Mouse (Mus musculus) midbrain, embryonic 14.5 days (tissue): ENCODE measurements around the gene Tmem88. TPM values are rescaled to one million over a fixed set of nuclear protein-coding genes. Genes with fewer than 3 reads are reported as not detected.
A peak's percentile ranks its signal among the peaks of the same experiment; 100 is the strongest.

ENCODE experiments used
- ATAC-seq: fragments of 200-750 bp; cut with Nextera tagmentation; 2 replicates; pipeline ENCODE4 v1.8.0; 2017; ENCODE audit warnings: moderate number of reproducible peaks, moderate library complexity; ENCODE audit not compliant: low FRiP score, low TSS enrichment
- DNase-seq: peaks from one replicate; pipeline ENCODE4 v3.0.0-alpha.2; 2015
- H3K27ac ChIP-seq: fragments of 300-500 bp; sonication (generic); replicated peaks from 2 replicates; pipeline ENCODE4 v1.5.1; 2014; ENCODE audit warnings: mild to moderate bottlenecking, low read depth, low read length, moderate library complexity
- H3K27me3 ChIP-seq: fragments of 300-500 bp; sonication (generic); 2 replicates; pipeline ENCODE4 v1.6.1; 2014; ENCODE audit warnings: low read length, control low read depth, mixed read lengths; ENCODE audit not compliant: control insufficient read depth, insufficient read depth
- H3K36me3 ChIP-seq: fragments of 300-500 bp; sonication (generic); 2 replicates; pipeline ENCODE4 v1.6.1; 2014; ENCODE audit warnings: low read length, control low read depth; ENCODE audit not compliant: control insufficient read depth, insufficient read depth
- H3K4me1 ChIP-seq: fragments of 300-500 bp; sonication (generic); 2 replicates; pipeline ENCODE4 v1.6.1; 2014; ENCODE audit warnings: mild to moderate bottlenecking, antibody characterized with exemption, low read length, control low read depth; ENCODE audit not compliant: control insufficient read depth, insufficient read depth
- H3K4me2 ChIP-seq: fragments of 300-500 bp; sonication (generic); 2 replicates; pipeline ENCODE4 v1.6.1; 2014; ENCODE audit warnings: mild to moderate bottlenecking, low read length, moderate library complexity
- H3K4me3 ChIP-seq: fragments of 300-500 bp; sonication (generic); replicated peaks from 2 replicates; pipeline ENCODE4 v1.5.1; 2014; ENCODE audit warnings: low read depth, low read length
- H3K9ac ChIP-seq: fragments of 300-500 bp; sonication (generic); replicated peaks from 2 replicates; pipeline ENCODE4 v1.6.1; 2014; ENCODE audit warnings: mild to moderate bottlenecking, low read length, moderate library complexity
- H3K9me3 ChIP-seq: fragments of 300-500 bp; sonication (generic); 2 replicates; pipeline ENCODE4 v1.6.1; 2016; ENCODE audit warnings: low read length, control low read depth, mixed read lengths; ENCODE audit not compliant: control insufficient read depth
- WGBS: fragments of 180-500 bp; shearing (Covaris S2); extraction: QIAGEN DNeasy Blood & Tissue Kit; methylation state at CpG from one replicate; pipeline ENCODE4 v1.1.7; 2014; 5-methylcytosine and 5-hydroxymethylcytosine counted together
- polyA plus RNA-seq: library from polyadenylated mRNA; unstranded; fragments of >200 nt; fragmentation: Nextera tagmentation; extraction: Ambion mirVana; gene quantifications from 2 replicates; pipeline ENCODE4 v1.2.1, GENCODE M21; 2014

The Tmem88 gene
- polyA plus RNA-seq, 1 experiment from 2014 or later: 4.9 TPM

- Histone ChIP-seq H3K27ac (peak within 1 kb of the TSS; percentile 100), H3K4me3 (peak within 1 kb of the TSS; percentile 62), H3K36me3 (peaks cover 16% of the 10 kb centered on the region), H3K9ac (peak within 1 kb of the TSS; percentile 92), H3K9me3 (no peaks in the 10 kb centered on the region), H3K4me2 (peak within 1 kb of the TSS; percentile 99), H3K4me1 (peaks cover 56% of the 10 kb centered on the region), H3K27me3 (no peaks in the 10 kb centered on the region)
- ATAC-seq (no peak), DNase-seq (peak; percentile 84)
- 36% methylated on average over 12 of the region's 12 CpGs for WGBS
These were observed 15.5 kb upstream of the Tmem88 start, which contains the start of gene Kdm6b for GRCm38 (mm10) chr11:69413221-69414181. Gene Kdm6b, minus strand, starts transcription at chr11:69413675.

DNA sequence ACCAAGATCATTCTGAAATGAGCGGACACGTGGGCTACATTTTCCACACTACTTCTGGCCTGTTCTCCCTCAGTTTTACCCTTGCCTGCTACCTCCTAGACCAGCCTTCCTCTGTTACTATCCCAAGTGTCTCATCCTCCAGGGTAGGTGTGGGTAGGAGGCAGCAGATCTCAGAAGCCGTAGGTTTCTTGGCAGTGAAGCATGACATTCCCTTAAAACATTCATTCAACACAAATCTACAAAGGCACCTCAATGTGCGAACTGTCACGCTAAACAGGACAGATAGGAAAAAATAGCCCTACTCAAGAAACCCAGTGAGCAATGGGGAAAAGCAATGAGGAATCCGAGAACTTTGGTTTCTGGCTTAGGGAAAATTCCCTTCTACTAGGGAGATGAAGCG lies 14.5 kb upstream of the Tmem88 start:
- Histone ChIP-seq H3K36me3 (peaks cover 24% of the 10 kb centered on the region), H3K27me3 (no peaks in the 10 kb centered on the region), H3K27ac (peak overlapping the region; percentile 100), H3K9ac (peak overlapping the region; percentile 85; the same call in 1 of the 2 replicates), H3K4me2 (peak overlapping the region; percentile 99), H3K4me3 (peak overlapping the region; percentile 62), H3K9me3 (no peaks in the 10 kb centered on the region), H3K4me1 (peaks cover 60% of the 10 kb centered on the region)
- WGBS: 58% methylated on average over 7 of the region's 7 CpGs
- no peak for DNase-seq
- ATAC-seq: no peak

DNA sequence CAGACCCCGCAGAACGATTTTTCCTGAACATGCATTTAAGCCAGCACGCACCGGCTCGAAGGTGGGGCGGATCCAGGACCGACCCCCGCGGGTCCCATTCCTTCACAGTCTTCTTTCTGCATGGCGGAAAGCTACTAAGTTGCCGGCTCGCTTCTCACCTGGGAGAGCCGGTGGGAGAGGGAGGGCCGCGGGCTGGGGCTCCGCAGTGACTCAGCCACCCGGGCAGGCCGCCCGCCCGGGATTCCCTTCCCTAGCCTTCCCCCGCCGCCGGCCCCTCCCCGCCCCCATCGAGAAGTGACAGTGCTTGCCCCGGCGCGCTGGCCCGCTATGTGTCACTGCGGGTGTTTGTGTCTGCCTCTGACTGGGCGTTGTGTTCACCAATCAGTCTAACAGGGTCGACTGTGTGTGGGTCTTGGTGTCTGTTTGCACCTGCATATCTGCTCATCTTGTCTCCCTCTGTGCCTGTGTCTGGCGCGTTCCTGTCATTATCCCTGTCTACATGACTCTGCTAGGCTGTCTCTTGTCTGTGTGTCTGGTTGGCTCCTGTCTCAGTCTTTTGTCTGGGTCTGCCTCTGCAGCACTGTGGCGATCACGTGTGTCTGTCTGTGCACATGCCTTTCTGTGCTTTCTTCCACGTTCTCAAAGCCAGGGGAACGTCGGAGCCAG lies 13.6 kb upstream of the Tmem88 start:
- Histone ChIP-seq H3K4me1 (peaks cover 53% of the 10 kb centered on the region), H3K9me3 (no peaks in the 10 kb centered on the region), H3K9ac (peak overlapping the region; percentile 85), H3K4me3 (peak overlapping the region; percentile 62), H3K27me3 (no peaks in the 10 kb centered on the region), H3K4me2 (peak overlapping the region; percentile 99), H3K36me3 (peaks cover 33% of the 10 kb centered on the region), H3K27ac (peak overlapping the region; percentile 100)
- ATAC-seq (no peak), DNase-seq (peak; percentile 70)
- WGBS: under 1% methylated on average over 33 of the region's 39 CpGs

GRCm38 (mm10) chr11:69411073-69411535 lies 13.1 kb upstream of the Tmem88 start:
- DNase-seq (peak; percentile 99), ATAC-seq (peak; percentile 25)
- Histone ChIP-seq H3K4me3 (peak overlapping the region; percentile 62), H3K27me3 (no peaks in the 10 kb centered on the region), H3K9ac (peak overlapping the region; percentile 85), H3K9me3 (no peaks in the 10 kb centered on the region), H3K36me3 (peaks cover 39% of the 10 kb centered on the region), H3K4me1 (peaks cover 53% of the 10 kb centered on the region), H3K27ac (peak overlapping the region; percentile 100), H3K4me2 (peak overlapping the region; percentile 99)
- WGBS: under 1% methylated on average over 26 of the region's 26 CpGs

DNA sequence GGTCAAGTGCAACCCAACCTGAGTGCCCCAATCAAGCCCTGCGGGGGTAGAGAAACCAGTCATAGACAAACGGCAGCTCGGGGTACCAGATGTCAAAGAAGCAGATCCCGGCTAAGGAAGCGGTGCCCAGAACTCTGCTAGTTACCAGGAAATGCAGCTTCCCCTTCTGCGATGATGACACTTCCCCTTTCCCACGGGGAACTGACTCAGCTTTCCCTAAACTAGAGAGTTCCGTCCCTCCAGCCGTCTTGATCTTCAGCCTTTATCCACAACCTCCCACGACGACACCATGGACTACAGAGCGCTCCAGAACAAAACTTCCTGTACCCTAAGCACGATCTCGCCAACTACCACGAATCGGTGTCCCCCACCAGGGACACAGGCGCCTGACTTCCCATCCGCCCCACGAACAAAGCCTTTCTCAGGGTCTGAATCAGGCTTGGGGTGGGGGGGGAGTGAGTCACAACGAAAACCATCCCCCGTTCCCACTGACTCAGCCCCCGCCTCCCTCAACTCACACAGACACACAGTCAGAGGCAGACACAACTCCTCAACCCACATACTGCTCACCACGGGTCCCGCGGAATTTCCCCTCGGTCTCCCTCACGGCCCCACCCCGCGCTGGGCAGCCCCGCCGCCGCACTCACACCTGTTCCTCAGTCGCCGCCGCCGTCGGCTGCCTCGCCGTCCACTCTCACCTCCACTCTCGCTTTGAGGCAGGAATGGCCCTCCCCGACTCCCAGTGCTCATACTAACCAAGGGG lies 12.5 kb upstream of the Tmem88 start:
- no peak for ATAC-seq
- Histone ChIP-seq H3K4me2 (peak overlapping the region; percentile 99), H3K4me3 (peak overlapping the region; percentile 62), H3K9me3 (no peaks in the 10 kb centered on the region), H3K36me3 (peaks cover 45% of the 10 kb centered on the region), H3K27ac (peak overlapping the region; percentile 100), H3K27me3 (no peaks in the 10 kb centered on the region), H3K9ac (peak overlapping the region; percentile 85), H3K4me1 (peaks cover 53% of the 10 kb centered on the region)
- WGBS: under 1% methylated on average over 41 of the region's 41 CpGs
- DNase-seq: no peak

DNA sequence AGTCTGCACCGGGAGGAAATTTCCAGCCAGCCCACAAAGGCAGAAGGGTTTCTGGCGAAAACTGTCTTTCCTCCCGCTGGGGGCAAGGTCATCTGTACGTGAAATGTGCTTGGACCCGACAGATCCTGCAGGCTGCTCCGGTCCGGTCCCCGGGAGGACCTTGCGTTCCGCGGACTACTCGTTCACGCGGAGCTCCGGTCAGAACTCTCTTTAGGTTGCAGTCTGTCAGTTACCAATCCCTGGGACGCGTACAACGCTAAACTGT lies 11.9 kb upstream of the Tmem88 start:
- H3K9ac ChIP-seq: peak overlapping the region; percentile 85
- H3K9me3 ChIP-seq: no peaks in the 10 kb centered on the region
- peaks cover 50% of the 10 kb centered on the region for H3K36me3 ChIP-seq
- peaks cover 51% of the 10 kb centered on the region for H3K4me1 ChIP-seq
- no peaks in the 10 kb centered on the region for H3K27me3 ChIP-seq
- peak overlapping the region; percentile 62 for H3K4me3 ChIP-seq
- peak overlapping the region; percentile 99 for H3K4me2 ChIP-seq
- H3K27ac ChIP-seq: peak overlapping the region; percentile 100
- ATAC-seq: no peak
- DNase-seq: no peak
- 0% methylated on average over 18 of the region's 18 CpGs for WGBS

DNA sequence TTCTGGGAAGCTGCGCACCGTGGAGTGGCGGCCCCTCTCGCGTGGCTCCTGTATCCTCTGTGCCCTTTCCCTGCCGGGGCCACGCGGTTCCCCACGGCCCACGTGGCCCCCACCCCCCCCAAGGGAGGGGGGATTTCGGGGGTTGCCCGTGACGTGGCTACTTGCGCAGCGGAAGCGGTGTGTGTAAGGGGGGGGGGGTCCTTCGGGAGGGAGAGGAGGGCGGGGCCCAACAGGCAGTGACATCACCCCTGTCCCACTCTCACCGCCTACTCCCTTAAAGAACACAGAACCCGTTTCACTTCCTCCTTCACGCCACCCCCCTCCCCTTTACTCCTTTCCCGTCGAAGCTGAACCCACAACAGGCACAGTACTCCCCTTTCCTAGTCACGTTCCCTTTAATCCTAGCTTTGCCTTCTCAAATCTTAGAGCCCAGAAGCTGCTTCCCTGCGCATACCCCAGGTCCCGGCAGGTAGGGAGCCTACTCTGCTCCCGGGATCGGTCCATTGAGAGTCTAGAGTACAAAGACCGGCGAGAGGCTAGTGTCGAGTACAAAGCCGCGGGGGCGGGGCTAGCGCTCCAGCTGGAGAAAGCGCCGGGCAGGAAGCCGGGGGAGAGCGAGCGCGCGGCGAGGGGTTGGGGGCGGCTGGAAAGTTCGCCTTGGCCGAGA lies 11.5 kb upstream of the Tmem88 start:
- peak overlapping the region; percentile 99 for H3K4me2 ChIP-seq
- no peaks in the 10 kb centered on the region for H3K27me3 ChIP-seq
- peak overlapping the region; percentile 62 for H3K4me3 ChIP-seq
- H3K27ac ChIP-seq: peak overlapping the region; percentile 100
- ATAC-seq (peak; percentile 41), DNase-seq (peak; percentile 88)
- H3K36me3 ChIP-seq: peaks cover 54% of the 10 kb centered on the region
- peak overlapping the region; percentile 85 for H3K9ac ChIP-seq
- H3K9me3 ChIP-seq: no peaks in the 10 kb centered on the region
- peaks cover 46% of the 10 kb centered on the region for H3K4me1 ChIP-seq
- under 1% methylated on average over 43 of the region's 46 CpGs for WGBS
